Mouse (Mus musculus) MEL (cell line): ENCODE measurements around the gene Galns. TPM values are rescaled to one million over a fixed set of nuclear protein-coding genes. Genes with fewer than 3 reads are reported as not detected.

Experiments
- DNase-seq: peaks from one replicate; pipeline ENCODE4 v3.0.0; 2011; ENCODE audit warnings: low read depth, low spot score
- H3K27ac ChIP-seq: 2 replicates; pipeline ENCODE4 v1.5.1; 2012; ENCODE audit warnings: low read depth, mild to moderate bottlenecking, control low read depth, low read length, moderate library complexity; ENCODE audit not compliant: control insufficient read depth
- H3K27me3 ChIP-seq, 2 experiments: fragments of 150-350 bp in 1 of 2; sonication (generic) in 1 of 2; 2 replicates each; pipeline ENCODE4 v1.6.1; 2012; ENCODE audit warnings: low read length in 2 of 2, mild to moderate bottlenecking in 2 of 2, improper control_type of control experiment in 1 of 2, moderate library complexity in 1 of 2; ENCODE audit not compliant: insufficient read depth in 2 of 2, control insufficient read depth in 1 of 2
- H3K36me3 ChIP-seq, 2 experiments: 2 replicates each; pipeline ENCODE4 v1.6.1; 2012 to 2014; ENCODE audit warnings: low read length in 2 of 2, improper control_type of control experiment in 1 of 2, inconsistent platforms in 1 of 2, mild to moderate bottlenecking in 1 of 2; ENCODE audit not compliant: insufficient read depth in 2 of 2, control insufficient read depth in 1 of 2
- H3K4me1 ChIP-seq, 2 experiments: fragments of 150-350 bp in 1 of 2; sonication (generic) in 1 of 2; 2 replicates each; pipeline ENCODE4 v1.6.1; 2012; ENCODE audit warnings: low read length in 2 of 2, improper control_type of control experiment in 1 of 2, mild to moderate bottlenecking in 1 of 2; ENCODE audit not compliant: insufficient read depth in 2 of 2, control insufficient read depth in 1 of 2
- H3K4me3 ChIP-seq, 2 experiments: fragments of 150-350 bp in 1 of 2; sonication (generic) in 1 of 2; 2 replicates each; pipeline ENCODE4 v1.5.1; 2012; ENCODE audit warnings: low read depth in 2 of 2, low read length in 2 of 2, mild to moderate bottlenecking in 2 of 2, moderate library complexity in 2 of 2, control low read depth in 1 of 2, improper control_type of control experiment in 1 of 2; ENCODE audit not compliant: control insufficient read depth in 1 of 2, insufficient read depth in 1 of 2
- H3K79me2 ChIP-seq: 2 replicates; pipeline ENCODE4 v1.6.1; 2012; ENCODE audit warnings: mild to moderate bottlenecking, low read length, moderate library complexity; ENCODE audit not compliant: control insufficient read depth, poor library complexity, insufficient read depth
- H3K9ac ChIP-seq: 2 replicates; pipeline ENCODE4 v1.6.1; 2012; ENCODE audit warnings: low read depth, mild to moderate bottlenecking, control low read depth, low read length, moderate library complexity; ENCODE audit not compliant: control insufficient read depth, poor library complexity, severe bottlenecking
- H3K9me3 ChIP-seq: fragments of 150-350 bp; sonication (generic); replicated peaks from 2 replicates; pipeline ENCODE4 v1.6.1; 2012; ENCODE audit warnings: mild to moderate bottlenecking, low read length, improper control_type of control experiment, moderate library complexity; ENCODE audit not compliant: insufficient read depth
- BHLHE40 ChIP-seq: IDR thresholded peaks from 2 replicates; pipeline ENCODE4 v1.6.1; 2012; ENCODE audit warnings: low read depth, mild to moderate bottlenecking, inconsistent platforms, low read length, improper control_type of control experiment, borderline replicate concordance
- CHD1 ChIP-seq: IDR thresholded peaks from 2 replicates; pipeline ENCODE4 v1.6.1; 2012; ENCODE audit warnings: low read depth, mild to moderate bottlenecking, inconsistent platforms, low read length, improper control_type of control experiment
- CTCF ChIP-seq, 3 experiments: IDR thresholded peaks in 2 of 3; conservative IDR thresholded peaks in 1 of 3; 2 replicates each; pipeline ENCODE4 v1.5.1; 2011 to 2012; ENCODE audit warnings: low read length in 3 of 3, low read depth in 2 of 3, mild to moderate bottlenecking in 2 of 3, improper control_type of control experiment in 1 of 3, inconsistent platforms in 1 of 3, mixed read lengths in 1 of 3, moderate library complexity in 1 of 3; ENCODE audit not compliant: control insufficient read depth in 1 of 3, insufficient read depth in 1 of 3, poor library complexity in 1 of 3, severe bottlenecking in 1 of 3
- E2F4 ChIP-seq: IDR thresholded peaks from 2 replicates; pipeline ENCODE4 v1.6.1; 2011; ENCODE audit warnings: low read depth, low read length, improper control_type of control experiment, borderline replicate concordance
- ELF1 ChIP-seq: IDR thresholded peaks from 2 replicates; pipeline ENCODE4 v1.6.1; 2014; ENCODE audit warnings: low read depth, mild to moderate bottlenecking, inconsistent platforms, low read length, improper control_type of control experiment, moderate library complexity
- EP300 ChIP-seq, 2 experiments: IDR thresholded peaks; 2 replicates each; pipeline ENCODE4 v1.6.1; 2011; ENCODE audit warnings: improper control_type of control experiment in 2 of 2, low read length in 2 of 2, low read depth in 1 of 2, mild to moderate bottlenecking in 1 of 2
- ETS1 ChIP-seq: IDR thresholded peaks from 2 replicates; pipeline ENCODE4 v1.6.1; 2012; ENCODE audit warnings: low read depth, mild to moderate bottlenecking, inconsistent platforms, low read length, improper control_type of control experiment, moderate library complexity
- GABPA ChIP-seq: IDR thresholded peaks from 2 replicates; pipeline ENCODE4 v1.6.1; 2012; ENCODE audit warnings: low read depth, mild to moderate bottlenecking, inconsistent platforms, low read length, improper control_type of control experiment, moderate library complexity
- GATA1 ChIP-seq: IDR thresholded peaks from 2 replicates; pipeline ENCODE4 v1.6.1; 2011; ENCODE audit warnings: low read depth, low read length, improper control_type of control experiment
- JUND ChIP-seq: IDR thresholded peaks from 2 replicates; pipeline ENCODE4 v1.6.1; 2011; ENCODE audit warnings: low read depth, mild to moderate bottlenecking, improper control_type of control experiment, low read length
- KAT2A ChIP-seq: conservative IDR thresholded peaks from 2 replicates; pipeline ENCODE4 v1.6.1; 2012; ENCODE audit warnings: low read depth, low read length, improper control_type of control experiment, inconsistent platforms
- MAX ChIP-seq: IDR thresholded peaks from 2 replicates; pipeline ENCODE4 v1.6.1; 2011; ENCODE audit warnings: low read length, improper control_type of control experiment
- MYB ChIP-seq: IDR thresholded peaks from 2 replicates; pipeline ENCODE4 v1.6.1; 2011; ENCODE audit warnings: mild to moderate bottlenecking, low read depth, low read length, improper control_type of control experiment
- MYC ChIP-seq: IDR thresholded peaks from 2 replicates; pipeline ENCODE4 v1.6.1; 2011; ENCODE audit warnings: low read depth, mild to moderate bottlenecking, low read length, improper control_type of control experiment, moderate library complexity
- NRF1 ChIP-seq: IDR thresholded peaks from 2 replicates; pipeline ENCODE4 v1.6.1; 2014; ENCODE audit warnings: low read depth, mild to moderate bottlenecking, inconsistent platforms, low read length, improper control_type of control experiment, moderate library complexity; ENCODE audit not compliant: poor library complexity, insufficient read depth, severe bottlenecking
- POLR2A ChIP-seq, 2 experiments: IDR thresholded peaks; 2 replicates each; pipeline ENCODE4 v1.6.1; 2011 to 2012; ENCODE audit warnings: low read length in 2 of 2, mild to moderate bottlenecking in 2 of 2, control low read depth in 1 of 2, improper control_type of control experiment in 1 of 2, low read depth in 1 of 2, moderate library complexity in 1 of 2; ENCODE audit not compliant: control insufficient read depth in 1 of 2, insufficient read depth in 1 of 2, poor library complexity in 1 of 2
- POLR2AphosphoS2 ChIP-seq: IDR thresholded peaks from 2 replicates; pipeline ENCODE4 v1.6.1; 2011; ENCODE audit warnings: low read length, improper control_type of control experiment
- RCOR1 ChIP-seq: IDR thresholded peaks from 2 replicates; pipeline ENCODE4 v1.6.1; 2012; ENCODE audit warnings: low read depth, mild to moderate bottlenecking, inconsistent platforms, low read length, improper control_type of control experiment
- SIN3A ChIP-seq: IDR thresholded peaks from 2 replicates; pipeline ENCODE4 v1.6.1; 2012; ENCODE audit warnings: low read length, improper control_type of control experiment, inconsistent platforms
- TBP ChIP-seq: IDR thresholded peaks from 2 replicates; pipeline ENCODE4 v1.8.0; 2011; ENCODE audit warnings: low read depth, low read length, improper control_type of control experiment
- TCF12 ChIP-seq: IDR thresholded peaks from 2 replicates; pipeline ENCODE4 v1.6.1; 2014; ENCODE audit warnings: low read depth, mild to moderate bottlenecking, inconsistent platforms, low read length, improper control_type of control experiment, moderate library complexity
- UBTF ChIP-seq: IDR thresholded peaks from 2 replicates; pipeline ENCODE4 v1.6.1; 2012; ENCODE audit warnings: low read depth, mild to moderate bottlenecking, inconsistent platforms, low read length, improper control_type of control experiment, moderate library complexity, borderline replicate concordance; ENCODE audit not compliant: insufficient read depth
- USF1 ChIP-seq: IDR thresholded peaks from 2 replicates; pipeline ENCODE4 v1.6.1; 2014; ENCODE audit warnings: low read depth, mild to moderate bottlenecking, inconsistent platforms, low read length, improper control_type of control experiment, moderate library complexity
- USF2 ChIP-seq, 2 experiments: IDR thresholded peaks; 2 replicates each; pipeline ENCODE4 v1.6.1; 2011 to 2012; ENCODE audit warnings: improper control_type of control experiment in 2 of 2, low read length in 2 of 2, borderline replicate concordance in 1 of 2, inconsistent platforms in 1 of 2, low read depth in 1 of 2, mild to moderate bottlenecking in 1 of 2; ENCODE audit not compliant: insufficient read depth in 1 of 2
- ZKSCAN1 ChIP-seq: IDR thresholded peaks from 2 replicates; pipeline ENCODE4 v1.6.1; 2012; ENCODE audit warnings: low read depth, mild to moderate bottlenecking, inconsistent platforms, low read length, improper control_type of control experiment, moderate library complexity
- ZMIZ1 ChIP-seq: IDR thresholded peaks from 2 replicates; pipeline ENCODE4 v1.6.1; 2012; ENCODE audit warnings: low read depth, mild to moderate bottlenecking, inconsistent platforms, low read length, improper control_type of control experiment, moderate library complexity
- ZNF384 ChIP-seq: IDR thresholded peaks from 2 replicates; pipeline ENCODE4 v1.6.1; 2012; ENCODE audit warnings: low read depth, mild to moderate bottlenecking, inconsistent platforms, low read length, improper control_type of control experiment
- polyA plus RNA-seq, 2 experiments: library from polyadenylated mRNA; stranded (reverse) in 1 of 2; unstranded in 1 of 2; fragments of >175 nt in 1 of 2; fragments of >200 nt in 1 of 2; gene quantifications; 2 replicates each; pipeline versions ENCODE4 v1.2.1 to v1.2.4; 2012; ENCODE audit warnings: low replicate concordance in 2 of 2, low read depth in 1 of 2; ENCODE audit not compliant: insufficient read length in 2 of 2, insufficient read depth in 1 of 2, missing spikeins in 1 of 2
- total RNA-seq: library from RNA; depleted of rRNA; stranded (reverse); fragments of 300-350 nt; gene quantifications from 2 replicates; pipeline ENCODE4 v1.2.3, GENCODE M21; 2012

Gene Galns
- total and polyA plus RNA-seq, 3 experiments, result 1.7 to 3.0 TPM; not detected in 1

GRCm38 (mm10) chr8:122600666-122601065 lies 10.6 kb downstream of the Galns start:
- H3K9me3 ChIP-seq, result no peaks in the 10 kb centered on the region
- no peaks in the 10 kb centered on the region for H3K4me1 ChIP-seq
- no peak for DNase-seq
- no peak overlapping the region for H3K4me3 ChIP-seq
- no peaks in the 10 kb centered on the region for H3K79me2 ChIP-seq
- TF ChIP-seq CHD1 (no peak), UBTF (no peak)
- H3K27ac ChIP-seq, result no peak overlapping the region
- H3K9ac ChIP-seq, result no peak overlapping the region
- H3K36me3 ChIP-seq, result no peaks in the 10 kb centered on the region
- H3K27me3 ChIP-seq, result no peaks in the 10 kb centered on the region

- DNase-seq, result no peak
- H3K27ac ChIP-seq, result no peak overlapping the region
Measured at GRCm38 (mm10) chr8:122596031-122596430, 15.2 kb downstream of the Galns start.

GRCm38 (mm10) chr8:122593783-122594507 lies 17.3 kb downstream of the Galns start:
- no peak for DNase-seq
- Histone ChIP-seq H3K4me1 (no peaks in the 10 kb centered on the region), H3K4me3 (no peak overlapping the region), H3K79me2 (no peaks in the 10 kb centered on the region), H3K9ac (no peak overlapping the region), H3K27me3 (no peaks in the 10 kb centered on the region), H3K9me3 (no peaks in the 10 kb centered on the region), H3K27ac (no peak overlapping the region), H3K36me3 (no peaks in the 10 kb centered on the region)
- no peak for TF ChIP-seq JUND
- TF ChIP-seq RCOR1, result no peak
- TF ChIP-seq GABPA, result no peak
- TF ChIP-seq ETS1, result no peak
- TF ChIP-seq ZKSCAN1, result no peak
- TF ChIP-seq ELF1, result no peak
- no peak for TF ChIP-seq E2F4
- no peak for TF ChIP-seq GATA1
- TF ChIP-seq CTCF (IDR thresholded peaks at IDR 0.05 in 2 of 3, conservative IDR thresholded peaks at IDR 0.05 in 1 of 3; ENCODE audit: control insufficient read depth in 1 of 3, insufficient read depth in 1 of 3, low read depth in 2 of 3, low read length in 3 of 3, poor library complexity in 1 of 3, severe bottlenecking in 1 of 3), result no peak
- TF ChIP-seq SIN3A, result no peak
- TF ChIP-seq CHD1, result no peak
- TF ChIP-seq TCF12, result no peak
- TF ChIP-seq BHLHE40, result no peak
- TF ChIP-seq POLR2A (IDR thresholded peaks at IDR 0.05; ENCODE audit: control insufficient read depth in 1 of 2, insufficient read depth in 1 of 2, low read depth in 1 of 2, low read length in 2 of 2, poor library complexity in 1 of 2), result no peak
- no peak for TF ChIP-seq USF1
- TF ChIP-seq TBP, result no peak
- no peak for TF ChIP-seq KAT2A
- no peak for TF ChIP-seq ZMIZ1
- TF ChIP-seq EP300 (IDR thresholded peaks at IDR 0.05; ENCODE audit: low read depth in 1 of 2, low read length in 2 of 2), result no peak
- no peak for TF ChIP-seq NRF1

More at GRCm38 (mm10) chr8:122596031-122596430, 15.2 kb downstream of the Galns start:
- Histone ChIP-seq H3K4me1 (no peaks in the 10 kb centered on the region), H3K36me3 (no peaks in the 10 kb centered on the region), H3K4me3 (no peak overlapping the region), H3K9ac (no peak overlapping the region), H3K27me3 (no peaks in the 10 kb centered on the region), H3K9me3 (no peaks in the 10 kb centered on the region), H3K79me2 (no peaks in the 10 kb centered on the region)
- TF ChIP-seq ZNF384 (no peak), SIN3A (no peak), POLR2AphosphoS2 (no peak), USF1 (no peak), MAX (no peak), MYC (no peak), USF2 (IDR thresholded peaks at IDR 0.05; ENCODE audit: borderline replicate concordance in 1 of 2, insufficient read depth in 1 of 2, low read depth in 1 of 2, low read length in 2 of 2) (no peak), ZMIZ1 (no peak), MYB (no peak), JUND (no peak)
